Mouse (Mus musculus): Measurements from ENCODE around the gene Ehd4. TPM values are rescaled to one million over a fixed set of nuclear protein-coding genes. Genes with fewer than 3 reads are reported as not detected.

The Ehd4 gene
- polyA plus RNA-seq, 1 experiment from 2014 or later, result 336 TPM

- 75% methylated on average over 1 of the region's 1 CpGs for WGBS (ENCODE audit: missing documents)
- peak overlapping the region; percentile 95; the same call in 1 of the 2 replicates for H3K27ac ChIP-seq
- H3K36me3 ChIP-seq (ENCODE audit: inconsistent target), result peaks cover 31% of the 10 kb centered on the region
- no peak overlapping the region for H3K4me3 ChIP-seq (ENCODE audit: inconsistent target)
- peaks cover 96% of the 10 kb centered on the region for H3K79me2 ChIP-seq (ENCODE audit: inconsistent target)
Measured at GRCm38 (mm10) chr2:120131881-120132280, 22.5 kb downstream of the Ehd4 start.

GRCm38 (mm10) chr2:120129252-120129908, 25.0 kb downstream of the Ehd4 start:
- Histone ChIP-seq H3K27ac (peak overlapping the region; percentile 84), H3K79me2 (ENCODE audit: inconsistent target) (peaks cover 100% of the 10 kb centered on the region), H3K4me3 (ENCODE audit: inconsistent target) (no peak overlapping the region), H3K36me3 (ENCODE audit: inconsistent target) (peaks cover 52% of the 10 kb centered on the region)
- 85% methylated on average over 8 of the region's 8 CpGs for WGBS (ENCODE audit: missing documents)

GRCm38 (mm10) chr2:120128611-120129051, 25.8 kb downstream of the Ehd4 start:
- H3K27ac ChIP-seq, result peak overlapping the region; percentile 84
- H3K36me3 ChIP-seq (ENCODE audit: inconsistent target), result peaks cover 56% of the 10 kb centered on the region
- WGBS (ENCODE audit: missing documents), result 100% methylated on average over 1 of the region's 1 CpGs

GRCm38 (mm10) chr2:120128011-120128410, 26.4 kb downstream of the Ehd4 start:
- peaks cover 100% of the 10 kb centered on the region for H3K79me2 ChIP-seq (ENCODE audit: inconsistent target)
- H3K4me3 ChIP-seq (ENCODE audit: inconsistent target), result no peak overlapping the region
- H3K36me3 ChIP-seq (ENCODE audit: inconsistent target), result peaks cover 57% of the 10 kb centered on the region
- peak overlapping the region; percentile 84 for H3K27ac ChIP-seq

More at GRCm38 (mm10) chr2:120128611-120129051, 25.8 kb downstream of the Ehd4 start:
- H3K4me3 ChIP-seq (ENCODE audit: inconsistent target), result no peak overlapping the region
- peaks cover 100% of the 10 kb centered on the region for H3K79me2 ChIP-seq (ENCODE audit: inconsistent target)

GRCm38 (mm10) chr2:120126901-120127300, 27.5 kb downstream of the Ehd4 start:
- no peak overlapping the region for H3K4me3 ChIP-seq (ENCODE audit: inconsistent target)
- 88% methylated on average over 1 of the region's 1 CpGs for WGBS (ENCODE audit: missing documents)
- H3K79me2 ChIP-seq (ENCODE audit: inconsistent target), result peaks cover 100% of the 10 kb centered on the region
- H3K36me3 ChIP-seq (ENCODE audit: inconsistent target), result peaks cover 57% of the 10 kb centered on the region
- H3K27ac ChIP-seq, result peak overlapping the region; percentile 84

- peaks cover 59% of the 10 kb centered on the region for H3K36me3 ChIP-seq (ENCODE audit: inconsistent target)
- H3K4me3 ChIP-seq (ENCODE audit: inconsistent target), result no peak overlapping the region
- peaks cover 100% of the 10 kb centered on the region for H3K79me2 ChIP-seq (ENCODE audit: inconsistent target)
- WGBS (ENCODE audit: missing documents), result 88% methylated on average over 4 of the region's 4 CpGs
- peak overlapping the region; percentile 84 for H3K27ac ChIP-seq
Measured at GRCm38 (mm10) chr2:120126408-120126807, 28.0 kb downstream of the Ehd4 start.

GRCm38 (mm10) chr2:120125461-120125860, 28.9 kb downstream of the Ehd4 start:
- Histone ChIP-seq H3K27ac (peak overlapping the region; percentile 37), H3K79me2 (ENCODE audit: inconsistent target) (peaks cover 100% of the 10 kb centered on the region), H3K36me3 (ENCODE audit: inconsistent target) (peaks cover 59% of the 10 kb centered on the region), H3K4me3 (ENCODE audit: inconsistent target) (no peak overlapping the region)
- 100% methylated on average over 1 of the region's 1 CpGs for WGBS (ENCODE audit: missing documents)

GRCm38 (mm10) chr2:120124946-120125345, 29.5 kb downstream of the Ehd4 start:
- WGBS (ENCODE audit: missing documents), result 55% methylated on average over 2 of the region's 2 CpGs
- Histone ChIP-seq H3K27ac (peak overlapping the region; percentile 37), H3K4me3 (ENCODE audit: inconsistent target) (no peak overlapping the region), H3K79me2 (ENCODE audit: inconsistent target) (peaks cover 100% of the 10 kb centered on the region), H3K36me3 (ENCODE audit: inconsistent target) (peaks cover 59% of the 10 kb centered on the region)

- WGBS (ENCODE audit: missing documents), result 91% methylated on average over 1 of the region's 1 CpGs
- Histone ChIP-seq H3K4me3 (ENCODE audit: inconsistent target) (no peak overlapping the region), H3K27ac (peak overlapping the region; percentile 37), H3K36me3 (ENCODE audit: inconsistent target) (peaks cover 59% of the 10 kb centered on the region), H3K79me2 (ENCODE audit: inconsistent target) (peaks cover 100% of the 10 kb centered on the region)
Measured at GRCm38 (mm10) chr2:120124096-120124495, 30.3 kb downstream of the Ehd4 start.

GRCm38 (mm10) chr2:120122983-120123382, 31.4 kb downstream of the Ehd4 start:
- H3K4me3 ChIP-seq (ENCODE audit: inconsistent target), result no peak overlapping the region
- 94% methylated on average over 6 of the region's 6 CpGs for WGBS (ENCODE audit: missing documents)
- peaks cover 100% of the 10 kb centered on the region for H3K79me2 ChIP-seq (ENCODE audit: inconsistent target)
- H3K27ac ChIP-seq, result no peak overlapping the region
- peaks cover 64% of the 10 kb centered on the region for H3K36me3 ChIP-seq (ENCODE audit: inconsistent target)

GRCm38 (mm10) chr2:120117346-120117745, 37.1 kb downstream of the Ehd4 start:
- H3K27ac ChIP-seq, result no peak overlapping the region
- H3K36me3 ChIP-seq (ENCODE audit: inconsistent target), result peaks cover 45% of the 10 kb centered on the region
- H3K79me2 ChIP-seq (ENCODE audit: inconsistent target), result peaks cover 100% of the 10 kb centered on the region
- no peak overlapping the region for H3K4me3 ChIP-seq (ENCODE audit: inconsistent target)
- 91% methylated on average over 6 of the region's 6 CpGs for WGBS (ENCODE audit: missing documents)

- Histone ChIP-seq H3K27ac (no peak overlapping the region), H3K36me3 (ENCODE audit: inconsistent target) (peaks cover 38% of the 10 kb centered on the region), H3K79me2 (ENCODE audit: inconsistent target) (peaks cover 100% of the 10 kb centered on the region), H3K4me3 (ENCODE audit: inconsistent target) (no peak overlapping the region)
- 75% methylated on average over 1 of the region's 1 CpGs for WGBS (ENCODE audit: missing documents)
Measured at GRCm38 (mm10) chr2:120116362-120116761, 38.0 kb downstream of the Ehd4 start.

GRCm38 (mm10) chr2:120114977-120115376, 39.4 kb downstream of the Ehd4 start:
- Histone ChIP-seq H3K36me3 (ENCODE audit: inconsistent target) (peaks cover 40% of the 10 kb centered on the region), H3K27ac (no peak overlapping the region), H3K4me3 (ENCODE audit: inconsistent target) (no peak overlapping the region), H3K79me2 (ENCODE audit: inconsistent target) (peaks cover 100% of the 10 kb centered on the region)
- WGBS (ENCODE audit: missing documents), result 92% methylated on average over 4 of the region's 4 CpGs

- WGBS (ENCODE audit: missing documents), result 96% methylated on average over 3 of the region's 3 CpGs
- Histone ChIP-seq H3K27ac (no peak overlapping the region), H3K4me3 (ENCODE audit: inconsistent target) (no peak overlapping the region), H3K79me2 (ENCODE audit: inconsistent target) (peaks cover 100% of the 10 kb centered on the region), H3K36me3 (ENCODE audit: inconsistent target) (peaks cover 48% of the 10 kb centered on the region)
Measured at GRCm38 (mm10) chr2:120113963-120114362, 40.4 kb downstream of the Ehd4 start.

- Histone ChIP-seq H3K79me2 (ENCODE audit: inconsistent target) (peaks cover 100% of the 10 kb centered on the region), H3K27ac (no peak overlapping the region), H3K36me3 (ENCODE audit: inconsistent target) (peaks cover 44% of the 10 kb centered on the region), H3K4me3 (ENCODE audit: inconsistent target) (no peak overlapping the region)
- WGBS (ENCODE audit: missing documents), result 93% methylated on average over 6 of the region's 6 CpGs
Measured at GRCm38 (mm10) chr2:120113476-120113875, 40.9 kb downstream of the Ehd4 start.

Measured in macrophage (primary cell).